Mouse (Mus musculus): ENCODE measurements at regions not wholly inside any gene's neighbourhood (a gene's known extent, or its start where the extent isn't known, plus 50 kb on each side); places are given as distances from the start of the nearest gene placed in this dataset.

GRCm38 (mm10) chr9:79173036-79173435, 545.6 kb downstream of the Col12a1 start:
- TF ChIP-seq POLR2A (IDR thresholded peaks at IDR 0.05; ENCODE audit: insufficient read depth, low read depth, low read length) (no peak), CTCF (IDR thresholded peaks at IDR 0.05) (no peak)

Measured in heart, adult 2 months (tissue).